In the genomic region with DNA sequence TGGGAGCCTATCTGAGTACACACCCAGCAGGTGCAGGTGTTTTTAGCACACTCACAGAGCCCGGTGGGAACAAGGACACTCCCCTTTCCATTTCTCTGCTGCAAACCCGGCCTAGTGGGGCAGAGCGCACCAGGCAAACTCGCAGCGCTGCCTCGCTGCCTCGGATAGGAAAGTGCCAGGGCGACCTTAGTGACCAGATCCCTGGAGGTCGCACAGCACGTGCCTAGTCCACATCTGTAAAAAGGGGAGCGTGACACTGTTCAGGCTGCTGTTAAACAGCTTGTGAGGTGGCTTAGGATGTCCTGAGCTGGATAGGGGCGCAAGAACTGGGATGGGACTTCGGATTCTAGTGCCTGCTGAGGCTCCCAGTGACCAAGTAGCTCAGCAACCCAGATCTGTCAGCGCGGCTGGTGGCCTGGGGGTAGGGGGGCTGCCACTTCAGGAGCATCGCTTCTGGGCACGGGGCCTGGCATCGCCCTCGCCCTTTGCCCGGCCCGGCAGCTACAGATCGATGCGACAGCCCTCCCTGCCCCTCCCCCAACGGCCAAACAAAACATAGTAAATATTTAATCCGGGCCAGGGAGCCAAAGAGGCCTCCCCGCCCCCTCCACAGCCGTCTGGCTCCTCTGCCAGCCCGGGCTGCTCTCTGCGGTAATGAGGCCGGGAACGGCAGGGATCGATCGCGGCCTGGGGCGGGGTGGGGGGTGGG, we compare ENCODE assay signal across 8 mouse cellular contexts. TPM values are rescaled to one million over a fixed set of nuclear protein-coding genes. Genes with fewer than 3 reads are reported as not detected.
DNase-seq lines count a peak whose midpoint lies in the region; ATAC-seq and TF ChIP-seq lines count a peak whose summit lies in the region.

No protein-coding gene starts in this region.

- peaks cover 10% of the 10 kb centered on the region; the same call in 1 of the 2 replicates for H3K27me3 ChIP-seq in heart, embryonic 10.5 days (ENCODE audit: insufficient read depth, poor library complexity, severe bottlenecking)
- H3K27me3 ChIP-seq in kidney, embryonic 14.5 days (ENCODE audit: control insufficient read depth, insufficient read depth, low read length): no peaks in the 10 kb centered on the region
- no peaks in the 10 kb centered on the region; the same call in none of the 2 replicates for H3K27me3 ChIP-seq in lung, embryonic 16.5 days (ENCODE audit: control insufficient read depth, insufficient read depth, low read depth, low read length)
- H3K27me3 ChIP-seq in stomach, embryonic 15.5 days (replicated peaks): no peaks in the 10 kb centered on the region

- H3K36me3 ChIP-seq in heart, embryonic 10.5 days: no peaks in the 10 kb centered on the region
- H3K36me3 ChIP-seq in kidney, embryonic 14.5 days (ENCODE audit: control insufficient read depth, insufficient read depth, low read length): no peaks in the 10 kb centered on the region
- H3K36me3 ChIP-seq in lung, embryonic 16.5 days (ENCODE audit: control insufficient read depth, insufficient read depth, low read length): no peaks in the 10 kb centered on the region
- no peaks in the 10 kb centered on the region for H3K36me3 ChIP-seq in stomach, embryonic 15.5 days

- peaks cover 84% of the 10 kb centered on the region for H3K4me1 ChIP-seq in heart, embryonic 10.5 days
- peaks cover 20% of the 10 kb centered on the region for H3K4me1 ChIP-seq in kidney, embryonic 14.5 days (ENCODE audit: control insufficient read depth, insufficient read depth, low read length)
- peaks cover 18% of the 10 kb centered on the region for H3K4me1 ChIP-seq in lung, embryonic 16.5 days (replicated peaks; ENCODE audit: control insufficient read depth, insufficient read depth, low read length)
- H3K4me1 ChIP-seq in stomach, embryonic 15.5 days: peaks cover 24% of the 10 kb centered on the region; the same call in 1 of the 2 replicates

- TF ChIP-seq CTCF in gastrocnemius, adult 2 months (IDR thresholded peaks at IDR 0.05): no peak

- H3K9ac ChIP-seq in kidney, embryonic 14.5 days (ENCODE audit: low read depth, low read length): peak overlapping the region; percentile 58
- peak overlapping the region; percentile 66 for H3K9ac ChIP-seq in lung, embryonic 16.5 days (ENCODE audit: low read length)
- no peak overlapping the region for H3K9ac ChIP-seq in stomach, embryonic 15.5 days

- peak overlapping the region; percentile 65 for H3K27ac ChIP-seq in gastrocnemius, adult 2 months
- peak overlapping the region; percentile 90 for H3K27ac ChIP-seq in heart, embryonic 10.5 days
- H3K27ac ChIP-seq in kidney, embryonic 14.5 days (ENCODE audit: low read depth, low read length): peak overlapping the region; percentile 65; the same call in 1 of the 2 replicates
- peak overlapping the region; percentile 43; the same call in 1 of the 2 replicates for H3K27ac ChIP-seq in lung, embryonic 16.5 days (ENCODE audit: low read length)
- peak overlapping the region; percentile 80 for H3K27ac ChIP-seq in stomach, embryonic 15.5 days

- intact Hi-C loops in gastrocnemius, adult 2 months (cut with DNase I): no loop called here

- no peaks in the 10 kb centered on the region for H3K9me3 ChIP-seq in heart, embryonic 10.5 days
- H3K9me3 ChIP-seq in kidney, embryonic 14.5 days (ENCODE audit: control insufficient read depth, low read length): no peaks in the 10 kb centered on the region
- H3K9me3 ChIP-seq in lung, embryonic 16.5 days (ENCODE audit: control insufficient read depth, low read length): no peaks in the 10 kb centered on the region
- no peaks in the 10 kb centered on the region for H3K9me3 ChIP-seq in stomach, embryonic 15.5 days

- WGBS in heart, embryonic 10.5 days: 4% methylated on average over 35 of the region's 35 CpGs
- WGBS in kidney, embryonic 14.5 days: 4% methylated on average over 33 of the region's 35 CpGs
- 7% methylated on average over 35 of the region's 35 CpGs for WGBS in lung, embryonic 16.5 days
- WGBS in stomach, embryonic 15.5 days: 11% methylated on average over 35 of the region's 35 CpGs

- peak overlapping the region; percentile 51 for H3K4me3 ChIP-seq in gastrocnemius, adult 2 months
- peak overlapping the region; percentile 54 for H3K4me3 ChIP-seq in heart, embryonic 10.5 days
- H3K4me3 ChIP-seq in kidney, embryonic 14.5 days (ENCODE audit: low read length): peak overlapping the region; percentile 32
- H3K4me3 ChIP-seq in lung, embryonic 16.5 days (ENCODE audit: low read length): peak overlapping the region; percentile 41
- H3K4me3 ChIP-seq in stomach, embryonic 15.5 days (replicated peaks): peak overlapping the region; percentile 26

- peak; percentile 52 for DNase-seq in gastrocnemius, adult 2 months
- no peak for DNase-seq in gastrocnemius, postnatal 25 days
- DNase-seq in cerebellum, adult 18-20 months: peak; percentile 66 to 74
- DNase-seq in heart, embryonic 10.5 days (ENCODE audit: low spot score): no peak

- peak; percentile 48; the same call in 1 of the 2 replicates for ATAC-seq in kidney, embryonic 14.5 days (ENCODE audit: low FRiP score, low TSS enrichment)
- ATAC-seq in lung, embryonic 16.5 days (ENCODE audit: low read depth): peak; percentile 57
- peak; percentile 82 for ATAC-seq in stomach, embryonic 15.5 days (ENCODE audit: insufficient read depth, low FRiP score, low read depth)
- ATAC-seq in megakaryocyte progenitor cell, adult 5-6 weeks (replicated peaks; ENCODE audit: poor library complexity): no peak

- peak overlapping the region; percentile 68 for H3K4me2 ChIP-seq in kidney, embryonic 14.5 days (replicated peaks; ENCODE audit: low read depth, low read length)
- H3K4me2 ChIP-seq in lung, embryonic 16.5 days (ENCODE audit: low read depth, low read length): peak overlapping the region; percentile 61
- H3K4me2 ChIP-seq in stomach, embryonic 15.5 days: peak overlapping the region; percentile 62

RNA-seq across cellular contexts. Expression of a gene that starts 19.9 kb away (rescaled TPM):
- 1 to 10 TPM in 1 of 2 experiments, under 1 TPM in 1; 0.54 to 1.1 TPM for total RNA-seq in gastrocnemius, adult 2 months (2021)
- total RNA-seq in gastrocnemius, postnatal 25 days (2021): 1 to 10 TPM in 1 of 2 experiments, under 1 TPM in 1; 1.00 to 1.7 TPM
- 9.7 and 16.6 TPM in 2 replicates for polyA plus RNA-seq in heart, embryonic 10.5 days (2016; fragmentation: Nextera tagmentation; extraction: Ambion mirVana)
- 2.7 and 4.2 TPM in 2 replicates for polyA plus RNA-seq in kidney, embryonic 14.5 days (2014; fragmentation: Nextera tagmentation; extraction: Ambion mirVana)
- 2.0 and 2.9 TPM in 2 replicates for polyA plus RNA-seq in lung, embryonic 16.5 days (2015; fragmentation: Nextera tagmentation; extraction: Ambion mirVana)
- polyA plus RNA-seq in stomach, embryonic 15.5 days (2015; fragmentation: Nextera tagmentation; extraction: Ambion mirVana): 2.2 and 2.3 TPM in 2 replicates
- 0.49 and 1.1 TPM in 2 replicates for total RNA-seq in megakaryocyte progenitor cell, adult 5-6 weeks (2015)
- total RNA-seq in megakaryocyte progenitor cell, adult 5-6 weeks (2017): 0.20 and 0.42 TPM in 2 replicates

RNA-seq across cellular contexts. Expression of a gene that starts 22.5 kb away (rescaled TPM):
- 1 to 10 TPM; 5.5 to 6.2 TPM for total RNA-seq in gastrocnemius, adult 2 months (2021)
- total RNA-seq in gastrocnemius, postnatal 25 days (2021): 1 to 10 TPM; 5.6 to 5.8 TPM
- polyA plus RNA-seq in heart, embryonic 10.5 days (2016; fragmentation: Nextera tagmentation; extraction: Ambion mirVana): 26.8 and 28.0 TPM in 2 replicates
- polyA plus RNA-seq in kidney, embryonic 14.5 days (2014; fragmentation: Nextera tagmentation; extraction: Ambion mirVana): 25.7 and 29.2 TPM in 2 replicates
- 17.1 and 17.9 TPM in 2 replicates for polyA plus RNA-seq in lung, embryonic 16.5 days (2015; fragmentation: Nextera tagmentation; extraction: Ambion mirVana)
- 18.4 and 21.3 TPM in 2 replicates for polyA plus RNA-seq in stomach, embryonic 15.5 days (2015; fragmentation: Nextera tagmentation; extraction: Ambion mirVana)
- 3.3 and 7.4 TPM in 2 replicates for total RNA-seq in megakaryocyte progenitor cell, adult 5-6 weeks (2015)
- 9.2 and 9.5 TPM in 2 replicates for total RNA-seq in megakaryocyte progenitor cell, adult 5-6 weeks (2017)

RNA-seq across cellular contexts. Expression of a gene that starts 34.9 kb away (rescaled TPM):
- 1 to 10 TPM; 2.5 to 3.6 TPM for total RNA-seq in gastrocnemius, adult 2 months (2021)
- total RNA-seq in gastrocnemius, postnatal 25 days (2021): 1 to 10 TPM; 2.8 to 3.3 TPM
- polyA plus RNA-seq in heart, embryonic 10.5 days (2016; fragmentation: Nextera tagmentation; extraction: Ambion mirVana): 24.0 and 29.0 TPM in 2 replicates
- 33.3 and 33.4 TPM in 2 replicates for polyA plus RNA-seq in kidney, embryonic 14.5 days (2014; fragmentation: Nextera tagmentation; extraction: Ambion mirVana)
- polyA plus RNA-seq in lung, embryonic 16.5 days (2015; fragmentation: Nextera tagmentation; extraction: Ambion mirVana): 24.0 and 24.2 TPM in 2 replicates
- 21.0 and 22.2 TPM in 2 replicates for polyA plus RNA-seq in stomach, embryonic 15.5 days (2015; fragmentation: Nextera tagmentation; extraction: Ambion mirVana)
- 20.8 and 26.3 TPM in 2 replicates for total RNA-seq in megakaryocyte progenitor cell, adult 5-6 weeks (2015)
- total RNA-seq in megakaryocyte progenitor cell, adult 5-6 weeks (2017): 14.5 and 16.5 TPM in 2 replicates

RNA-seq across cellular contexts. Expression of a gene that starts 44.2 kb away (rescaled TPM):
- 1 to 10 TPM; 4.6 to 6.6 TPM for total RNA-seq in gastrocnemius, adult 2 months (2021)
- 1 to 10 TPM; 5.7 to 5.9 TPM for total RNA-seq in gastrocnemius, postnatal 25 days (2021)
- 1.9 and 2.1 TPM in 2 replicates for polyA plus RNA-seq in heart, embryonic 10.5 days (2016; fragmentation: Nextera tagmentation; extraction: Ambion mirVana)
- polyA plus RNA-seq in kidney, embryonic 14.5 days (2014; fragmentation: Nextera tagmentation; extraction: Ambion mirVana): 16.9 and 26.6 TPM in 2 replicates
- 8.4 and 8.5 TPM in 2 replicates for polyA plus RNA-seq in lung, embryonic 16.5 days (2015; fragmentation: Nextera tagmentation; extraction: Ambion mirVana)
- polyA plus RNA-seq in stomach, embryonic 15.5 days (2015; fragmentation: Nextera tagmentation; extraction: Ambion mirVana): 25.3 and 28.0 TPM in 2 replicates
- total RNA-seq in megakaryocyte progenitor cell, adult 5-6 weeks (2015): 0.02 TPM in 1 of 2 replicates, not detected in the other
- not detected in 2 replicates for total RNA-seq in megakaryocyte progenitor cell, adult 5-6 weeks (2017)

Comparison
In these comparisons a context has a peak if more than half of its experiments do, and no peak if none do; other contexts are left out.
1. DNase-seq: peak in gastrocnemius, adult 2 months (single experiment) and cerebellum, adult 18-20 months (2 of 2); none in gastrocnemius, postnatal 25 days (single experiment) and heart, embryonic 10.5 days (single experiment).
2. Peak in every context shown above with its lines, with median percentiles within 50 percentile points of each other: H3K27ac ChIP-seq, H3K4me3 ChIP-seq and H3K4me2 ChIP-seq.